Mouse (Mus musculus): ENCODE measurements around the gene Cbx8. TPM values are rescaled to one million over a fixed set of nuclear protein-coding genes. Genes with fewer than 3 reads are reported as not detected.

Cbx8 gene
- polyA plus RNA-seq, 1 experiment from 2014 or later, result 5.1 TPM

GRCm38 (mm10) chr11:119053257-119053670, 12.5 kb upstream of the Cbx8 start:
- no peak overlapping the region for H3K27ac ChIP-seq (replicated peaks)
- WGBS, result under 1% methylated on average over 39 of the region's 42 CpGs
- ATAC-seq (ENCODE audit: low FRiP score, low TSS enrichment), result peak; percentile 84
- peak overlapping the region; percentile 31 for H3K4me3 ChIP-seq (ENCODE audit: low read depth, low read length)
- TF ChIP-seq CTCF (IDR thresholded peaks at IDR 0.05; ENCODE audit: low read depth), result peak; percentile 62
- no peak for TF ChIP-seq EP300 (optimal IDR thresholded peaks at IDR 0.05)
- no peaks in the 10 kb centered on the region for H3K36me3 ChIP-seq (ENCODE audit: control insufficient read depth, insufficient read depth, low read length)
- peak; percentile 91 for DNase-seq (ENCODE audit: low spot score)
- peak overlapping the region; percentile 60 for H3K4me2 ChIP-seq (replicated peaks; ENCODE audit: low read depth)
- peaks cover 31% of the 10 kb centered on the region; the same call in 1 of the 2 replicates for H3K27me3 ChIP-seq (ENCODE audit: control insufficient read depth, insufficient read depth, low read length)
- H3K4me1 ChIP-seq (replicated peaks; ENCODE audit: control insufficient read depth, insufficient read depth), result peaks cover 10% of the 10 kb centered on the region; the same call in 1 of the 2 replicates
- no peak overlapping the region for H3K9ac ChIP-seq (ENCODE audit: low read length)
- no peaks in the 10 kb centered on the region for H3K9me3 ChIP-seq (ENCODE audit: control insufficient read depth, low read length)

GRCm38 (mm10) chr11:119052661-119053256, 12.0 kb upstream of the Cbx8 start:
- Histone ChIP-seq H3K36me3 (ENCODE audit: control insufficient read depth, insufficient read depth, low read length) (no peaks in the 10 kb centered on the region), H3K4me2 (replicated peaks; ENCODE audit: low read depth) (peak overlapping the region; percentile 60), H3K9ac (ENCODE audit: low read length) (no peak overlapping the region), H3K9me3 (ENCODE audit: control insufficient read depth, low read length) (no peaks in the 10 kb centered on the region), H3K27ac (replicated peaks) (0 out of 2 replicates have a peak overlapping the region, but pooled peaks have one; percentile 24), H3K4me3 (ENCODE audit: low read depth, low read length) (peak overlapping the region; percentile 31), H3K4me1 (replicated peaks; ENCODE audit: control insufficient read depth, insufficient read depth) (peaks cover 10% of the 10 kb centered on the region; the same call in 1 of the 2 replicates), H3K27me3 (ENCODE audit: control insufficient read depth, insufficient read depth, low read length) (peaks cover 31% of the 10 kb centered on the region; the same call in 1 of the 2 replicates)
- WGBS, result 4% methylated on average over 13 of the region's 13 CpGs
- DNase-seq (ENCODE audit: low spot score) (peak; percentile 79), ATAC-seq (ENCODE audit: low FRiP score, low TSS enrichment) (peak; percentile 61)
- no peak for TF ChIP-seq CTCF (IDR thresholded peaks at IDR 0.05; ENCODE audit: low read depth)
- no peak for TF ChIP-seq EP300 (optimal IDR thresholded peaks at IDR 0.05)

- Histone ChIP-seq H3K4me2 (replicated peaks; ENCODE audit: low read depth) (no peak overlapping the region), H3K27ac (replicated peaks) (no peak overlapping the region), H3K9me3 (ENCODE audit: control insufficient read depth, low read length) (no peaks in the 10 kb centered on the region), H3K27me3 (ENCODE audit: control insufficient read depth, insufficient read depth, low read length) (peaks cover 28% of the 10 kb centered on the region; the same call in 1 of the 2 replicates), H3K36me3 (ENCODE audit: control insufficient read depth, insufficient read depth, low read length) (no peaks in the 10 kb centered on the region), H3K4me1 (replicated peaks; ENCODE audit: control insufficient read depth, insufficient read depth) (peaks cover 6% of the 10 kb centered on the region; the same call in 1 of the 2 replicates), H3K9ac (ENCODE audit: low read length) (no peak overlapping the region), H3K4me3 (ENCODE audit: low read depth, low read length) (no peak overlapping the region)
- TF ChIP-seq CTCF (IDR thresholded peaks at IDR 0.05; ENCODE audit: low read depth) (peak; percentile 77), EP300 (optimal IDR thresholded peaks at IDR 0.05) (no peak)
- DNase-seq (ENCODE audit: low spot score) (no peak), ATAC-seq (ENCODE audit: low FRiP score, low TSS enrichment) (no peak)
- 9% methylated on average over 15 of the region's 15 CpGs for WGBS
These were observed 11.3 kb upstream of the Cbx8 start for GRCm38 (mm10) chr11:119051927-119052660.

- H3K36me3 ChIP-seq (ENCODE audit: control insufficient read depth, insufficient read depth, low read length), result no peaks in the 10 kb centered on the region
- ATAC-seq (ENCODE audit: low FRiP score, low TSS enrichment) (no peak), DNase-seq (ENCODE audit: low spot score) (no peak)
- H3K9ac ChIP-seq (ENCODE audit: low read length), result no peak overlapping the region
- H3K9me3 ChIP-seq (ENCODE audit: control insufficient read depth, low read length), result no peaks in the 10 kb centered on the region
- no peak overlapping the region for H3K4me3 ChIP-seq (ENCODE audit: low read depth, low read length)
- H3K27me3 ChIP-seq (ENCODE audit: control insufficient read depth, insufficient read depth, low read length), result peaks cover 28% of the 10 kb centered on the region; the same call in 1 of the 2 replicates
- TF ChIP-seq EP300 (optimal IDR thresholded peaks at IDR 0.05), result no peak
- H3K4me2 ChIP-seq (replicated peaks; ENCODE audit: low read depth), result no peak overlapping the region
- peaks cover 6% of the 10 kb centered on the region; the same call in 1 of the 2 replicates for H3K4me1 ChIP-seq (replicated peaks; ENCODE audit: control insufficient read depth, insufficient read depth)
- no peak overlapping the region for H3K27ac ChIP-seq (replicated peaks)
These were observed 10.7 kb upstream of the Cbx8 start for GRCm38 (mm10) chr11:119051426-119051825.

- no peak overlapping the region for H3K4me3 ChIP-seq (ENCODE audit: low read depth, low read length)
- DNase-seq (ENCODE audit: low spot score), result no peak
- no peak overlapping the region for H3K27ac ChIP-seq (replicated peaks)
- H3K9ac ChIP-seq (ENCODE audit: low read length), result no peak overlapping the region
- WGBS, result 5% methylated on average over 2 of the region's 2 CpGs
- no peaks in the 10 kb centered on the region for H3K9me3 ChIP-seq (ENCODE audit: control insufficient read depth, low read length)
- no peak overlapping the region for H3K4me2 ChIP-seq (replicated peaks; ENCODE audit: low read depth)
- ATAC-seq (ENCODE audit: low FRiP score, low TSS enrichment), result no peak
- peaks cover 34% of the 10 kb centered on the region; the same call in 1 of the 2 replicates for H3K27me3 ChIP-seq (ENCODE audit: control insufficient read depth, insufficient read depth, low read length)
- no peak for TF ChIP-seq EP300 (optimal IDR thresholded peaks at IDR 0.05)
- TF ChIP-seq CTCF (IDR thresholded peaks at IDR 0.05; ENCODE audit: low read depth), result no peak
- no peaks in the 10 kb centered on the region for H3K36me3 ChIP-seq (ENCODE audit: control insufficient read depth, insufficient read depth, low read length)
- H3K4me1 ChIP-seq (replicated peaks; ENCODE audit: control insufficient read depth, insufficient read depth), result peaks cover 4% of the 10 kb centered on the region; the same call in 1 of the 2 replicates
These were observed 9.6 kb upstream of the Cbx8 start for GRCm38 (mm10) chr11:119050361-119050760.

GRCm38 (mm10) chr11:119048133-119048510, 7.4 kb upstream of the Cbx8 start:
- Histone ChIP-seq H3K4me3 (ENCODE audit: low read depth, low read length) (no peak overlapping the region), H3K36me3 (ENCODE audit: control insufficient read depth, insufficient read depth, low read length) (no peaks in the 10 kb centered on the region), H3K27ac (replicated peaks) (no peak overlapping the region), H3K4me2 (replicated peaks; ENCODE audit: low read depth) (no peak overlapping the region), H3K4me1 (replicated peaks; ENCODE audit: control insufficient read depth, insufficient read depth) (peaks cover 4% of the 10 kb centered on the region; the same call in 1 of the 2 replicates), H3K9ac (ENCODE audit: low read length) (no peak overlapping the region), H3K9me3 (ENCODE audit: control insufficient read depth, low read length) (no peaks in the 10 kb centered on the region), H3K27me3 (ENCODE audit: control insufficient read depth, insufficient read depth, low read length) (peaks cover 43% of the 10 kb centered on the region; the same call in 1 of the 2 replicates)
- TF ChIP-seq CTCF (IDR thresholded peaks at IDR 0.05; ENCODE audit: low read depth) (no peak), EP300 (optimal IDR thresholded peaks at IDR 0.05) (no peak)
- ATAC-seq (ENCODE audit: low FRiP score, low TSS enrichment), result no peak
- 3% methylated on average over 13 of the region's 13 CpGs for WGBS
- no peak for DNase-seq (ENCODE audit: low spot score)

Measured in stomach, postnatal 0 days (tissue).